In the genomic region with DNA sequence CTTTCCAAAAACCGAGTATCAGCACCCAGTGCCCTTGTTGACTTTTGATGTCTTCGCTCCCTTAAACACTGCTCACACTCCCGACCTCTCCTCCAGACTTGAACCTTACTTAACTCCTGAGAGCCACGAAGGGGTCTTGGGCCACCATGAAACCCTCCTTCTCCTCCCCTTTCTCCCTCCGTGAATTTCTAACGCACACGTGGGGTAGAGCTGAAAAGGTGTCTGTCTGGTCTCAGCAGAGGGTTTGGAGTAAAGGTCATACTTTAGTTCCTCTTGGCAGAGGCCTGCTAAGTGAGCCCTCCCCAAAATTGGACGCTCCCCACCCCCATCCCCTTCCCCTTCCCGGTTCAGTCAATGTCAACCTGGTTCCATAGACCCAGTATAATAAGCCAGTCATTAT, we compare ENCODE assay signal across 8 mouse cellular contexts. TPM values are rescaled to one million over a fixed set of nuclear protein-coding genes. Genes with fewer than 3 reads are reported as not detected.
DNase-seq lines count a peak whose midpoint lies in the region; ATAC-seq and TF ChIP-seq lines count a peak whose summit lies in the region.

No protein-coding gene starts in this region.

- H3K9ac ChIP-seq in limb, embryonic 14.5 days (ENCODE audit: low read depth, low read length, severe bottlenecking) = peak overlapping the region; percentile 78
- H3K9ac ChIP-seq in neural tube, embryonic 15.5 days (replicated peaks) = peak overlapping the region; percentile 72

- H3K27me3 ChIP-seq in limb, embryonic 14.5 days (ENCODE audit: control insufficient read depth, insufficient read depth, low read length) = no peaks in the 10 kb centered on the region
- no peaks in the 10 kb centered on the region for H3K27me3 ChIP-seq in neural tube, embryonic 15.5 days (replicated peaks)

- TF ChIP-seq CTCF in bone marrow macrophage, adult 2 months (IDR thresholded peaks at IDR 0.05; ENCODE audit: low read depth, low read length) = no peak

- no peak for TF ChIP-seq POLR2A in bone marrow macrophage, adult 2 months (IDR thresholded peaks at IDR 0.05; ENCODE audit: borderline replicate concordance, low read depth, low read length)
- TF ChIP-seq POLR2A in limb, embryonic 14.5 days (IDR thresholded peaks at IDR 0.05; ENCODE audit: borderline replicate concordance, extremely low read depth, insufficient read depth, insufficient read length) = no peak

- H3K4me2 ChIP-seq in limb, embryonic 14.5 days (replicated peaks; ENCODE audit: low read depth, low read length, severe bottlenecking) = peak overlapping the region; percentile 89
- peak overlapping the region; percentile 80 for H3K4me2 ChIP-seq in neural tube, embryonic 15.5 days

- peak overlapping the region; percentile 69 for H3K27ac ChIP-seq in bone marrow macrophage, adult 2 months (ENCODE audit: insufficient read depth, low read depth, low read length)
- H3K27ac ChIP-seq in limb, embryonic 14.5 days (replicated peaks; ENCODE audit: low read depth, low read length) = peak overlapping the region; percentile 63; the same call in 1 of the 2 replicates
- peak overlapping the region; percentile 96 for H3K27ac ChIP-seq in neural tube, embryonic 15.5 days (replicated peaks)

- no peaks in the 10 kb centered on the region for H3K36me3 ChIP-seq in limb, embryonic 14.5 days (ENCODE audit: control insufficient read depth, insufficient read depth, low read length)
- no peaks in the 10 kb centered on the region for H3K36me3 ChIP-seq in neural tube, embryonic 15.5 days

- no peaks in the 10 kb centered on the region for H3K9me3 ChIP-seq in limb, embryonic 14.5 days (ENCODE audit: control insufficient read depth, low read length)
- H3K9me3 ChIP-seq in neural tube, embryonic 15.5 days (replicated peaks) = no peaks in the 10 kb centered on the region

- H3K4me3 ChIP-seq in bone marrow macrophage, adult 2 months (ENCODE audit: insufficient read depth, low read length) = peak overlapping the region; percentile 90
- peak overlapping the region; percentile 80 for H3K4me3 ChIP-seq in limb, embryonic 14.5 days (replicated peaks; ENCODE audit: low read length)
- peak overlapping the region; percentile 89 for H3K4me3 ChIP-seq in neural tube, embryonic 15.5 days (replicated peaks)

- 3% methylated on average over 9 of the region's 9 CpGs for WGBS in limb, embryonic 14.5 days
- WGBS in neural tube, embryonic 15.5 days = 4% methylated on average over 9 of the region's 9 CpGs

- DNase-seq in heart, adult 11 months = peak; percentile 96
- no peak for DNase-seq in heart, postnatal 36 days
- peak; percentile 26 for DNase-seq in heart, postnatal 4 days
- no peak for DNase-seq in limb, embryonic 14.5 days (ENCODE audit: low spot score)
- no peak for DNase-seq in right cerebral cortex, postnatal 10 days (ENCODE audit: low spot score in 2 of 2)

- no peak for ATAC-seq in limb, embryonic 14.5 days (ENCODE audit: low FRiP score, low read depth)
- no peak for ATAC-seq in neural tube, embryonic 15.5 days (ENCODE audit: low FRiP score)
- ATAC-seq in monocyte, adult 5-6 weeks (replicated peaks; ENCODE audit: insufficient number of reproducible peaks, low FRiP score, low TSS enrichment, poor library complexity, severe bottlenecking) = no peak

- peaks cover 2% of the 10 kb centered on the region; the same call in 1 of the 2 replicates for H3K4me1 ChIP-seq in bone marrow macrophage, adult 2 months (ENCODE audit: control insufficient read depth, insufficient read depth, low read length)
- peaks cover 10% of the 10 kb centered on the region; the same call in 1 of the 2 replicates for H3K4me1 ChIP-seq in limb, embryonic 14.5 days (ENCODE audit: control insufficient read depth, insufficient read depth, low read length)
- H3K4me1 ChIP-seq in neural tube, embryonic 15.5 days = peaks cover 20% of the 10 kb centered on the region

- intact Hi-C loops in heart, postnatal 36 days (cut with DNase I) = loop anchor here (5.0 to 10.0 kb wide), 5 partner anchors 41 to 541 kb away; partner anchors contain the start of genes Creg1, Pou2f1 and Tiprl

RNA-seq across cellular contexts. Expression of gene Mpc2, which starts 1.2 kb away (rescaled TPM):
- total RNA-seq in heart, postnatal 36 days (2021) = 100 to 1,000 TPM; 580 to 663 TPM
- polyA plus RNA-seq in bone marrow macrophage, adult 2 months (2012; ENCODE audit: insufficient read depth, insufficient read length, missing spikeins) = 86.6 and 102 TPM in 2 replicates
- total RNA-seq in heart, postnatal 4 days (2021) = 100 to 1,000 TPM; 309 to 352 TPM
- polyA plus RNA-seq in limb, embryonic 14.5 days (2012; rRNA removed) = 58.3 and 60.2 TPM in 2 replicates
- 164 and 169 TPM in 2 replicates for polyA plus RNA-seq in limb, embryonic 14.5 days (2014; fragmentation: Nextera tagmentation; extraction: Ambion mirVana)
- 216 and 252 TPM in 2 replicates for polyA plus RNA-seq in neural tube, embryonic 15.5 days (2015; fragmentation: Nextera tagmentation; extraction: Ambion mirVana)
- total RNA-seq in monocyte, adult 5-6 weeks (2017) = 119 to 248 TPM (median 213 TPM) in 3 replicates

RNA-seq across cellular contexts. Expression of gene Dcaf6, which starts 1.4 kb away (rescaled TPM):
- 100 to 1,000 TPM; 104 to 106 TPM for total RNA-seq in heart, postnatal 36 days (2021)
- polyA plus RNA-seq in bone marrow macrophage, adult 2 months (2012; ENCODE audit: insufficient read depth, insufficient read length, missing spikeins) = 27.1 and 27.6 TPM in 2 replicates
- total RNA-seq in heart, postnatal 4 days (2021) = 10 to 100 TPM; 59.8 to 65.6 TPM
- 38.4 and 42.9 TPM in 2 replicates for polyA plus RNA-seq in limb, embryonic 14.5 days (2012; rRNA removed)
- polyA plus RNA-seq in limb, embryonic 14.5 days (2014; fragmentation: Nextera tagmentation; extraction: Ambion mirVana) = 20.7 and 20.9 TPM in 2 replicates
- 16.0 and 16.6 TPM in 2 replicates for polyA plus RNA-seq in neural tube, embryonic 15.5 days (2015; fragmentation: Nextera tagmentation; extraction: Ambion mirVana)
- 14.3 to 26.5 TPM (median 17.9 TPM) in 3 replicates for total RNA-seq in monocyte, adult 5-6 weeks (2017)

RNA-seq across cellular contexts. Expression of gene Adcy10, which starts 23.3 kb away (rescaled TPM):
- total RNA-seq in heart, postnatal 36 days (2021) = not detected
- polyA plus RNA-seq in bone marrow macrophage, adult 2 months (2012; ENCODE audit: insufficient read depth, insufficient read length, missing spikeins) = not detected in 2 replicates
- total RNA-seq in heart, postnatal 4 days (2021) = under 1 TPM in 1 of 2 experiments, not detected in 1; 0.09 TPM
- polyA plus RNA-seq in limb, embryonic 14.5 days (2012; rRNA removed) = 0.08 TPM in 1 of 2 replicates, not detected in the other
- polyA plus RNA-seq in limb, embryonic 14.5 days (2014; fragmentation: Nextera tagmentation; extraction: Ambion mirVana) = not detected in 2 replicates
- 0.49 and 0.66 TPM in 2 replicates for polyA plus RNA-seq in neural tube, embryonic 15.5 days (2015; fragmentation: Nextera tagmentation; extraction: Ambion mirVana)
- total RNA-seq in monocyte, adult 5-6 weeks (2017) = 0.19 to 1.8 TPM (median 0.75 TPM) in 3 replicates

Comparison
In these comparisons a context has a peak if more than half of its experiments do, and no peak if none do; other contexts are left out.
1. DNase-seq: peak in heart, adult 11 months (single experiment) and heart, postnatal 4 days (single experiment); none in heart, postnatal 36 days (0 of 2), limb, embryonic 14.5 days (single experiment) and right cerebral cortex, postnatal 10 days (0 of 2).
2. Peak in every context shown above with its lines, with median percentiles within 50 percentile points of each other: H3K27ac ChIP-seq and H3K4me3 ChIP-seq.